21 mouse cellular contexts compared by ENCODE assay signal in genomic region chr6:72810248-72810647, GRCm38 (mm10). TPM values are rescaled to one million over a fixed set of nuclear protein-coding genes. Genes with fewer than 3 reads are reported as not detected.
A peak's percentile ranks its signal among the peaks of the same experiment; 100 is the strongest.
DNase-seq lines count a peak whose midpoint lies in the region; ATAC-seq and TF ChIP-seq lines count a peak whose summit lies in the region.
"Had no signal": no experiment of that assay in that cellular context is flagged by ENCODE, and none has a peak within 500 bp of the region (broad histone marks: within the 10 kb centered on the region; RNA-seq: fewer than 3 reads in every experiment).

No protein-coding gene starts in this region.

- no peak overlapping the region for H3K27ac ChIP-seq in limb, embryonic 12.5 days
- H3K27ac ChIP-seq in limb, embryonic 10.5 days, result no peak overlapping the region; the same call in 1 of the 2 replicates
- H3K27ac ChIP-seq: heart, embryonic 15.5 days; hindbrain, embryonic 10.5 days; limb, embryonic 13.5 days; liver, embryonic 14.5 days; neural tube, embryonic 15.5 days had no signal

- peak; percentile 32 for DNase-seq in gastrocnemius, postnatal 14 days
- no peak for DNase-seq in gastrocnemius, postnatal 36 days
- no peak for DNase-seq in limb, embryonic 10.5 days (ENCODE audit: low spot score)
- DNase-seq in right cerebral cortex, postnatal 36 days (ENCODE audit: low spot score in 2 of 2), result no peak
- DNase-seq: adrenal gland, adult 2 months; B cell, adult 2 months; cerebellum, adult 11 months; cerebellum, adult 9-11 months; kidney, adult 18-20 months; lung, postnatal 4 days; thymus, adult 2 months had no signal

- H3K9ac ChIP-seq in limb, embryonic 12.5 days (replicated peaks), result 0 out of 2 replicates have a peak overlapping the region, but pooled peaks have one; percentile 2
- H3K9ac ChIP-seq: heart, embryonic 15.5 days; limb, embryonic 13.5 days; liver, embryonic 14.5 days; neural tube, embryonic 15.5 days had no signal

- 74% methylated on average over 7 of the region's 7 CpGs for WGBS in limb, embryonic 12.5 days
- WGBS in limb, embryonic 10.5 days, result 82% methylated on average over 7 of the region's 7 CpGs

- no peaks in the 10 kb centered on the region for H3K4me1 ChIP-seq in limb, embryonic 12.5 days (replicated peaks)
- H3K4me1 ChIP-seq in limb, embryonic 10.5 days, result peaks cover 12% of the 10 kb centered on the region
- H3K4me1 ChIP-seq: heart, embryonic 15.5 days; hindbrain, embryonic 10.5 days; neural tube, embryonic 15.5 days had no signal

- no peak for TF ChIP-seq CTCF in C2C12 (IDR thresholded peaks at IDR 0.05; ENCODE audit: control insufficient read depth, insufficient read depth, insufficient read length)

- no peak overlapping the region for H3K4me3 ChIP-seq in limb, embryonic 12.5 days (replicated peaks)
- H3K4me3 ChIP-seq in limb, embryonic 10.5 days, result no peak overlapping the region
- H3K4me3 ChIP-seq in C2C12 (ENCODE audit: insufficient read depth, poor library complexity, severe bottlenecking), result no peak overlapping the region
- H3K4me3 ChIP-seq: heart, embryonic 15.5 days; hindbrain, embryonic 10.5 days; limb, embryonic 13.5 days; neural tube, embryonic 15.5 days had no signal

- ATAC-seq in limb, embryonic 12.5 days (ENCODE audit: insufficient number of reproducible peaks, insufficient read depth, low FRiP score, low TSS enrichment, low read depth), result no peak
- ATAC-seq in megakaryocyte progenitor cell, adult 5-6 weeks (replicated peaks; ENCODE audit: poor library complexity), result peak; percentile 85
- ATAC-seq: forebrain, embryonic 14.5 days had no signal

- H3K79me2 ChIP-seq in C2C12 (ENCODE audit: control insufficient read depth, insufficient read depth), result no peaks in the 10 kb centered on the region

- intact Hi-C loops in gastrocnemius, postnatal 14 days (cut with DNase I; ENCODE audit: low total_unique reads), result no loop called here
- intact Hi-C loops in gastrocnemius, postnatal 36 days (cut with DNase I), result no loop called here

- H3K9me3 ChIP-seq in limb, embryonic 12.5 days, result no peaks in the 10 kb centered on the region
- H3K9me3 ChIP-seq in limb, embryonic 10.5 days (replicated peaks), result no peaks in the 10 kb centered on the region
- H3K9me3 ChIP-seq: heart, embryonic 15.5 days; hindbrain, embryonic 10.5 days; limb, embryonic 13.5 days; neural tube, embryonic 15.5 days had no signal

- no peaks in the 10 kb centered on the region for H3K27me3 ChIP-seq in limb, embryonic 12.5 days
- no peaks in the 10 kb centered on the region for H3K27me3 ChIP-seq in limb, embryonic 10.5 days (ENCODE audit: low read depth, poor library complexity, severe bottlenecking)
- H3K27me3 ChIP-seq in C2C12 (ENCODE audit: control insufficient read depth, insufficient read depth, insufficient read length), result no peaks in the 10 kb centered on the region
- H3K27me3 ChIP-seq: heart, embryonic 15.5 days; limb, embryonic 13.5 days; neural tube, embryonic 15.5 days had no signal

- H3K79me3 ChIP-seq in C2C12 (ENCODE audit: low read depth), result no peaks in the 10 kb centered on the region

- no peak overlapping the region for H3ac ChIP-seq in C2C12 (ENCODE audit: control insufficient read depth, insufficient read length, low read depth)

- no peaks in the 10 kb centered on the region for H3K36me3 ChIP-seq in limb, embryonic 12.5 days
- no peaks in the 10 kb centered on the region for H3K36me3 ChIP-seq in limb, embryonic 10.5 days
- no peaks in the 10 kb centered on the region for H3K36me3 ChIP-seq in C2C12 (ENCODE audit: control insufficient read depth, insufficient read depth)
- H3K36me3 ChIP-seq: heart, embryonic 15.5 days; hindbrain, embryonic 10.5 days; limb, embryonic 13.5 days; neural tube, embryonic 15.5 days had no signal

- no peak overlapping the region for H3K4me2 ChIP-seq in limb, embryonic 12.5 days
- H3K4me2 ChIP-seq: heart, embryonic 15.5 days; limb, embryonic 13.5 days; neural tube, embryonic 15.5 days had no signal

TF ChIP-seq in C2C12, 6 proteins besides CTCF, POLR2A, EP300 and RAD21:
- TF ChIP-seq MYOG (IDR thresholded peaks at IDR 0.05; ENCODE audit: control insufficient read depth, extremely low read depth, insufficient read length), result no peak
- TF ChIP-seq MYOD1 (IDR thresholded peaks at IDR 0.05; ENCODE audit: control insufficient read depth, insufficient read length, low read depth), result peak; percentile 71

RNA-seq across cellular contexts. Expression of gene Tcf7l1, which starts 21.2 kb away (rescaled TPM):
- total RNA-seq in gastrocnemius, postnatal 14 days (2021), result 10 to 100 TPM in 1 of 2 experiments, 1 to 10 TPM in 1; 9.6 to 10.4 TPM
- 1 to 10 TPM; 4.0 to 5.7 TPM for total RNA-seq in gastrocnemius, postnatal 36 days (2021)
- 49.3 and 58.3 TPM in 2 replicates for polyA plus RNA-seq in limb, embryonic 12.5 days (2016; fragmentation: Nextera tagmentation; extraction: Ambion mirVana)
- 36.3 and 40.0 TPM in 2 replicates for polyA plus RNA-seq in limb, embryonic 10.5 days (2016; fragmentation: Nextera tagmentation; extraction: Ambion mirVana)
- 18.3 TPM for polyA plus RNA-seq in C2C12 (2012; fragmentation: generic; extraction: Trizol)
- total RNA-seq in megakaryocyte progenitor cell, adult 5-6 weeks (2015), result 0.37 and 0.52 TPM in 2 replicates
- not detected in 2 replicates for total RNA-seq in megakaryocyte progenitor cell, adult 5-6 weeks (2017)
- total RNA-seq: MEL had no signal
